Mouse (Mus musculus) intestine, embryonic 14.5 days (tissue): ENCODE results near the gene Stac. TPM values are rescaled to one million over a fixed set of nuclear protein-coding genes. Genes with fewer than 3 reads are reported as not detected.

ENCODE experiments used
- ATAC-seq: fragments of 200-750 bp; cut with Nextera tagmentation; replicated peaks from 2 replicates; pipeline ENCODE4 v1.8.0; 2017; ENCODE audit warnings: low read depth, moderate number of reproducible peaks, moderate TSS enrichment, moderate library complexity; ENCODE audit not compliant: low FRiP score, low TSS enrichment
- DNase-seq: peaks from one replicate; pipeline ENCODE4 v3.0.0-alpha.2; 2018; ENCODE audit warnings: low spot score
- H3K27ac ChIP-seq: fragments of 300-500 bp; sonication (generic); 2 replicates; pipeline ENCODE4 v1.5.1; 2014; ENCODE audit warnings: low read depth, mild to moderate bottlenecking, control low read depth
- H3K27me3 ChIP-seq: fragments of 300-500 bp; sonication (generic); replicated peaks from 2 replicates; pipeline ENCODE4 v1.6.1; 2014; ENCODE audit warnings: low read length, control low read depth; ENCODE audit not compliant: control insufficient read depth, insufficient read depth
- H3K36me3 ChIP-seq: fragments of 300-500 bp; sonication (generic); 2 replicates; pipeline ENCODE4 v1.6.1; 2014; ENCODE audit warnings: low read length, control low read depth; ENCODE audit not compliant: control insufficient read depth, insufficient read depth
- H3K4me1 ChIP-seq: fragments of 300-500 bp; sonication (generic); replicated peaks from 2 replicates; pipeline ENCODE4 v1.6.1; 2014; ENCODE audit warnings: low read length, control low read depth, mixed read lengths; ENCODE audit not compliant: control insufficient read depth, insufficient read depth
- H3K4me2 ChIP-seq: fragments of 300-500 bp; sonication (generic); 2 replicates; pipeline ENCODE4 v1.6.1; 2014; ENCODE audit warnings: low read length
- H3K4me3 ChIP-seq: fragments of 300-500 bp; sonication (generic); 2 replicates; pipeline ENCODE4 v1.5.1; 2014; ENCODE audit warnings: low read depth, low read length, control low read depth, mixed read lengths
- H3K9ac ChIP-seq: fragments of 300-500 bp; sonication (generic); 2 replicates; pipeline ENCODE4 v1.6.1; 2014; ENCODE audit warnings: mild to moderate bottlenecking, low read length
- H3K9me3 ChIP-seq: fragments of 300-500 bp; sonication (generic); 2 replicates; pipeline ENCODE4 v1.6.1; 2016; ENCODE audit warnings: low read length, control low read depth; ENCODE audit not compliant: control insufficient read depth
- whole genome bisulfite sequencing: fragments of 180-500 bp; shearing (Covaris S2); extraction: QIAGEN DNeasy Blood & Tissue Kit; methylation state at CpG from one replicate; pipeline ENCODE4 v1.1.7; 2014; 5-methylcytosine and 5-hydroxymethylcytosine counted together
- polyA plus RNA-seq: library from polyadenylated mRNA; unstranded; fragments of >200 nt; fragmentation: Nextera tagmentation; extraction: Ambion mirVana; gene quantifications from 2 replicates; pipeline ENCODE4 v1.2.1, GENCODE M21; 2014

Stac gene
- polyA plus RNA-seq: 2.4 and 2.7 TPM in 2 replicates

DNA sequence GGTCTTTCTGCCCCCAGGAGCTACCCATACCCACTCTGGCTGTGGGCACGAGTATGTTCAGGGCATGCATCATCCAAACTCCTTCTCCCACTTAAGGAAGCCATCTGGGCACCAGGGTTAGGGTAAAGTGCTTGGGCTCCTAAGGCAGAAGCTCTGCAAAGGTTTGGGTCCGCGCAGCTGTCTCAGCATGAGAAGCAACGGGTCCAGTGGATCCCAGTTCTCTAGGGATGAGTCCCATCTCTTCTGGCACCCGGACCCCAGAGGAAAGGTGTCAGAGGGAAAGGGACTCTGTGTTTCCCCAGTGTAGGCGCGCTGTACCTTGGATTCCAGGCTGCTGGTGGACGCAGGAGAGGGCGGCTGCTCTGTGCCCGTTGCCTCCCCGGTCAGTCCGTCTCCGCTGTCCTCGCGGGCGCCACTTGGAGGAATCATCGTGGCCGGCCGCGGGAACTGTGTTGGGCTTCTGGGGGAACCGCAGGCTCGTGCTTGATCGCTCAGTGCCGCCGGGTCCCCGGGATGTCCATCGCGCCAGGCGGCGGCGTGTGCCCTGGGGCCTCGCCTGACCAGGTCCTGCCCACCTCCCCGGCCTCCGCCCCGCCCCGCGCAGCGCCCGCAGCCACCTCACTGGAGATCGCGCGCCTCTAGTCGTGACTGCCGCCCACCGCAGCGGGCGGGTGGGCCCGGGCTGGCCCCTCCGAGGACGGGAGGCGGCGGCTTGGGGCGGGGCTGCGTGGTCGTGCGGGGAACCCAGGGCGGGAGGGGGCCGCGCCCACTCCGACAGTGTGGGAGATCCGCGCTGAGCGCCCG is at the start of gene Stac:
Gene Stac (minus strand): TSS at position 669 of the 804 bp plus-strand sequence.
- H3K4me3 ChIP-seq: peak within 1 kb of the TSS; percentile 50
- H3K9me3 ChIP-seq: no peaks in the 10 kb centered on the region
- peaks cover 31% of the 10 kb centered on the region for H3K27me3 ChIP-seq
- ATAC-seq (peak; percentile 79), DNase-seq (peak; percentile 61)
- H3K36me3 ChIP-seq: no peaks in the 10 kb centered on the region
- WGBS: 4% methylated on average over 64 of the region's 64 CpGs
- H3K4me2 ChIP-seq: peak within 1 kb of the TSS; percentile 91
- H3K27ac ChIP-seq: no peak within 1 kb of the TSS
- 0 out of 2 replicates have a peak, but pooled peaks cover 5% of the 10 kb centered on the region for H3K4me1 ChIP-seq
- peak within 1 kb of the TSS; percentile 38 for H3K9ac ChIP-seq

DNA sequence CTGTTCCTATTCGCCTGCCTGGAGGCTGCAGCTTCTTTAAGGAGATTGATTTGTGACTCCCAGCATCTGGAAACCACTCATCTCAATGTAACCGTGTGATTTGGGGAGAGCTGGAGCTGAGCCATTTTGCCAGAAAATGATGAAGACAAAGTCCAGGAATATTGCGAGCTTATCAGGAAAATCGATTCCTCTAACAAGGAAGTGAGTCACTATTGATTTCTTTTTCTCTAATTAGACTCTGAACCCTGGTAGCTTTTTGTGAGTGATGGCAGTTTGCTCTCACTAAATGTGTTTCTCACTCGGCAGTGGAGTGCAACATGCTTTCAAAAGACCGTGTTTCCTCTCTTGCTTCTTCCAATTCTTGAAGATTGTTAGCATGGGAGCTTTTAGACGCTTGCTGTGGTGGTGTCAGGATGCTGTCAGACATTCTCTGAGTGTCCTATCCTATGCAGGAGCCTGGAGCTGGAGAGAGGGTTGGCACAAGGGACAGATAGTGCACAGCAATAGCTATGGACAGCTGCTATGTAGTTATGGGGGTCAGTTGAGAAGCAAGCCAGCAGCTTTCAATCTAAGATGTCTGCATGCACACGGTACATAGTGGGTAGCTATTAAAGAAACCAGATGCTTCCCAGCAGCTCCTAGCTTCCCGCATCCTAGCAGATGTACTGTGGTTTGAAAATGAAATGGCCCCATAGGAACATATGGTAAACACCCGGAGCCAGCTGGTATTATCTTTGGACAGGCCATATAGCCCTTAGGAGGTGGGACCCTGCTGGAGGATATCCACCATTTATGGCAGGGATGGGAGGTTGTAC is 49.5 kb upstream of the Stac start:
- H3K27me3 ChIP-seq: no peaks in the 10 kb centered on the region
- H3K36me3 ChIP-seq: no peaks in the 10 kb centered on the region
- no peak overlapping the region for H3K4me2 ChIP-seq
- peaks cover 10% of the 10 kb centered on the region; the same call in 1 of the 2 replicates for H3K4me1 ChIP-seq
- no peaks in the 10 kb centered on the region for H3K9me3 ChIP-seq
- no peak overlapping the region for H3K27ac ChIP-seq
- ATAC-seq (0 out of 2 replicates have a peak, but pooled peaks have one; percentile 37), DNase-seq (peak; percentile 52)
- H3K9ac ChIP-seq: no peak overlapping the region
- no peak overlapping the region for H3K4me3 ChIP-seq
- WGBS: 56% methylated on average over 10 of the region's 10 CpGs

DNA sequence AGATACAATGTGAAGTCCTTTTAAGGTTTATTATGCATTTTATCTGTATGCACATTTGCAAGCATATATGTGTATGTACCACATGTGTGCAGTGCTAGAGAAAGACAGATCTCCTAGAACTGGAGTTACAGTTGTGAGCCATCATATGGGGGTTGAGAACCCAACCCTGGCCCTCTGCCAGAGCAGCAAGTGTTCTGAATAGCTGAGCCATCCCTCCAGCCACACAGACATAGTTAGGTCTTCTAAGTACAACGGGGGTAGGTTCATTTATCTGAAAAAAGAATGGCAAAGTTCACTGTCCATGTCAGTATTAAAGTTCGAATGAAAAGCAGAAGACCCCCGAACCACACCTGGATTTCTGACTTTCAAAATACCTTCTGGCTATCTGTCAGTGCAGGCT is 48.9 kb upstream of the Stac start:
- H3K4me1 ChIP-seq: peaks cover 10% of the 10 kb centered on the region; the same call in 1 of the 2 replicates

DNA sequence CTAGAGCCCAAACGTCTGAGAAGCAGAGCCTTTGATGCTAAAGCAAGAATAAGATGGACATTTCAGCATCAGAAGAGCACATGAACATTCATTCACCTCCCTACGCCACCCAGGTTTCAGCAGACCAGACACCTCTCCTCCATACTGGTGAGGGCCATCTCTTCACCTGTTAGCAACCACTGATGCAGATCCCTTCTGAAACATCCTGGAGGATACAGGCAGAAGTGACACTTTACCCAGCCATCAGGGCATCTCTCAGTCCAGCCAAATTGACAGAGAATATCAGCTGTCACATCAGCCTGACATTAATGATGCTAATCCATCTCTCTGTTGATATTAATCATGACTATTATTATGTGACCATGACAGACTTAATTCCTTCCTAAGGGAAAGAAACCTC is 47.6 kb upstream of the Stac start:
- no peak overlapping the region for H3K9ac ChIP-seq
- DNase-seq (peak; percentile 12), ATAC-seq (no peak)
- H3K4me3 ChIP-seq: no peak overlapping the region
- H3K27me3 ChIP-seq: no peaks in the 10 kb centered on the region
- H3K4me2 ChIP-seq: no peak overlapping the region
- no peaks in the 10 kb centered on the region for H3K9me3 ChIP-seq
- H3K36me3 ChIP-seq: no peaks in the 10 kb centered on the region
- 78% methylated on average over 2 of the region's 2 CpGs for WGBS
- H3K4me1 ChIP-seq: peaks cover 10% of the 10 kb centered on the region; the same call in 1 of the 2 replicates
- no peak overlapping the region for H3K27ac ChIP-seq

More for the DNA sequence above, 48.9 kb upstream of the Stac start:
- Histone ChIP-seq H3K36me3 (no peaks in the 10 kb centered on the region), H3K4me2 (no peak overlapping the region), H3K27me3 (no peaks in the 10 kb centered on the region), H3K9ac (no peak overlapping the region), H3K9me3 (no peaks in the 10 kb centered on the region), H3K27ac (no peak overlapping the region), H3K4me3 (no peak overlapping the region)
- WGBS: 57% methylated on average over 3 of the region's 3 CpGs
- DNase-seq: no peak
- ATAC-seq: 0 out of 2 replicates have a peak, but pooled peaks have one; percentile 32

DNA sequence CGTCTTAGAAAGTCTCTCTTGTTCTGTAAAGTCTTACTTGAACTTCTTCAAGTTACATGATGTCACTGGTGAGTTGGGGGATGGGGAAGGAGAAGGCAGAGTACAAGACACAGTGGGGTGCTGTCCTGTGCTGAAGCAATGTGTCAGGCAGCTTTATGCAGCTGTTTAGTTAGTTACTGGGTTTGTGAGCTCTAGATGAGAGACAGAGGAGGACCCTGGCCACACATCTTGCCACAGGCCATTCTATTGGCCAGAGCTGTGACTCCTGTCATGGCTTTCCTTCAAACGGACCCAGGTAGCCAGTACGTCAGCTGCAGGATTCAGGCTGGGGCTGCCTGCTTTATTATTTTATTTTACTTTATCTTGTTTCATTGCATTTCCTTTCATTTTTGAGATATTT is 45.8 kb upstream of the Stac start:
- Histone ChIP-seq H3K4me3 (no peak overlapping the region), H3K4me1 (peaks cover 10% of the 10 kb centered on the region; the same call in 1 of the 2 replicates), H3K27ac (no peak overlapping the region), H3K27me3 (no peaks in the 10 kb centered on the region), H3K4me2 (no peak overlapping the region), H3K36me3 (no peaks in the 10 kb centered on the region), H3K9me3 (no peaks in the 10 kb centered on the region), H3K9ac (no peak overlapping the region)
- WGBS: 74% methylated on average over 3 of the region's 3 CpGs
- ATAC-seq (no peak), DNase-seq (no peak)

DNA sequence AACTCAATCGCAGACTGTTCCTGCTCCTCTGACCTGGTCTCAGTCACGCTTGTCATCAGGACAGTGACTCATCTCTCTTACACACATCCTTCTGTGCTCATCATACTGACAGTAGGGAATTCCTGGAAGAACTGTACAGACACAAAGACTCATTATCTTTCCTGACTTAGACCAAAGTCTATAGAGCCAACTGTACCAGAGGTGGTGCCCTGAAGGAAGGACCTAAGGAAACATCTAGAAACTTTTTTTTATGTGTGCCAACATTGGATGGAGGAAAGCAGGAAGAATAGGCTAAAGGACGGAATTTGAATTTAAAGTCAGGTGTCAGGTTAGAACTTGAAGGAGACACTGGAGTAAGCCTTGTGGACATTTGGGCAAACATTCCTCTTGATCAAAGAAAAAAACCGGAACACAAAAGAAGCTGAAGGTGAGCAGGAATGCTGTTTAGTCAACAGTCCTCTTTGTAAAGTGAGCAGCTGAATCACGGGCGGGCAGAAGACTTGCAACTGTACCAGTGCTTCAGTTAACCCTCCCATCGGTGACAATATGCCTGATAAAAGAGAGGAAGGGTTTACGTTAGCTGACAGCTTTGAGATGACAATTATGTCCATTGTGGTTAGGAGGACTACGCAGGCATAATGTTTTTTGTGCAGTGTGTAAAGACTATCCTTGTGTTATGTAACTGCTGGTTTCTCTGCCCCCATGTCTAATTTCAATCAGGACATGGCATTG is 42.0 kb upstream of the Stac start:
- WGBS: 70% methylated on average over 9 of the region's 9 CpGs
- no peak for DNase-seq
- H3K36me3 ChIP-seq: no peaks in the 10 kb centered on the region
- no peaks in the 10 kb centered on the region for H3K27me3 ChIP-seq
- no peak overlapping the region for H3K9ac ChIP-seq
- no peak overlapping the region for H3K4me3 ChIP-seq
- H3K9me3 ChIP-seq: no peaks in the 10 kb centered on the region
- H3K27ac ChIP-seq: no peak overlapping the region
- no peaks in the 10 kb centered on the region for H3K4me1 ChIP-seq
- no peak for ATAC-seq
- no peak overlapping the region for H3K4me2 ChIP-seq

DNA sequence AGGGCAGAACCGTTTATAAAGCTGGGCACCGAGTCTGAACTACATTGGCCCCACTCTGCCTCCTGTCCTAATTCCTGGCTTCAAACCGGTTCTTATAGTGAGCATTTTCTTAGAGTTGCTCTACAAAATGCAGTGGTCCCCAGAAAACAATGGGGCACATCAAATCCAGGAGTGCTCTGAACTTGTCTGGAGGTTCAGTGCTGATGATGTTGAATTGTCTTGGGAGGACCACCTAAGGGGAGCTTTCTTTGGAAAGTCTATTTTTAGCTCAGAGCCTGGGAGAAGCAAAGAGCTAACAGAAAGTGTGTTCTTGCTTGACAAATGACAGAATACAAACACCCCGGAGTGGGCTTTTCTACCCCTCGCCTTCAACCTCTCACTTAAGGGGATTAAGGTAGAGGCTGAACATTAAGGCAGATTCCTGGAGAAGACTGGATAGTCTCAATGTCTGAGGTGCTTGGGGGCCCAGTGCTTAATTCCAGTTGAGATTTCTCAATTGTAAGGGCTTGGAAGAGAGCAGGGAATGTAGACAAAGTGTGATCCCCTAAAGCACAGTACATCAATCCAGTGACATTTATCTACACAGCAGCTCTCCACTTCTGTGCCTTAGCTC is 34.9 kb upstream of the Stac start:
- H3K4me2 ChIP-seq: no peak overlapping the region
- H3K9me3 ChIP-seq: no peaks in the 10 kb centered on the region
- WGBS: 16% methylated on average over 5 of the region's 5 CpGs
- no peaks in the 10 kb centered on the region for H3K27me3 ChIP-seq
- ATAC-seq (peak; percentile 55), DNase-seq (no peak)
- H3K27ac ChIP-seq: peak overlapping the region; percentile 51; the same call in 1 of the 2 replicates
- no peaks in the 10 kb centered on the region for H3K36me3 ChIP-seq
- 0 out of 2 replicates have a peak, but pooled peaks cover 2% of the 10 kb centered on the region for H3K4me1 ChIP-seq
- no peak overlapping the region for H3K9ac ChIP-seq
- H3K4me3 ChIP-seq: no peak overlapping the region

DNA sequence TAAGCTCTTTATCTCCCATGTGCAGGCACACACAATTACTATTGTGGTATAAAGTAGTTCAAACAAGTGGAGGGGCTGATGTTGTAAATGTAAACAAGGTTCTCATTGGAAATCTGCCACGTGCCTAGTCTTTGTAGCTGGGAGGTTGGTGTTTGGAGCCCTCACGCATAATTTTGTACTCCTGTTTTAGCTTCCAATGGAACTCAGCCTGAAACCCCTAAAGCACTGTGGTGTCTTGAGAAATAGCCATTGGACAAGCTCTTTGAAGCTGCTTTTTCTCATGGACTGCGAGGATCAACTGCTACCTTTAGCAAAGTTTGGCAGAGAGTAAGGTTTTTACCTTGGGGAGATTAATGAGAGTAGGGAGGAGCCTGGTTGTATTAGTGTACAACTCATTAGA is 24.3 kb upstream of the Stac start:
- Histone ChIP-seq H3K4me3 (no peak overlapping the region), H3K27me3 (no peaks in the 10 kb centered on the region), H3K9ac (no peak overlapping the region), H3K36me3 (no peaks in the 10 kb centered on the region), H3K9me3 (no peaks in the 10 kb centered on the region), H3K27ac (no peak overlapping the region), H3K4me1 (no peaks in the 10 kb centered on the region), H3K4me2 (no peak overlapping the region)
- DNase-seq (no peak), ATAC-seq (no peak)
- 48% methylated on average over 3 of the region's 3 CpGs for WGBS
